Mouse (Mus musculus) CH12.LX (cell line): Measurements from ENCODE around the gene Fxyd5.

Experiments used
- ETS1 ChIP-seq: conservative IDR thresholded peaks from 2 replicates; pipeline ENCODE4 v1.6.1; 2012; ENCODE audit warnings: low read depth, mild to moderate bottlenecking, inconsistent platforms, low read length, improper control_type of control experiment, moderate library complexity
- POLR2A ChIP-seq: IDR thresholded peaks from 2 replicates; pipeline ENCODE4 v1.6.1; 2011; ENCODE audit warnings: low read depth, mild to moderate bottlenecking, improper control_type of control experiment, low read length
- UBTF ChIP-seq: IDR thresholded peaks from 2 replicates; pipeline ENCODE4 v1.6.1; 2012; ENCODE audit warnings: low read depth, mild to moderate bottlenecking, inconsistent platforms, low read length, improper control_type of control experiment, moderate library complexity

- TF ChIP-seq UBTF: no peak
- TF ChIP-seq ETS1: no peak
- TF ChIP-seq POLR2A: no peak
Measured at GRCm38 (mm10) chr7:31077470-31077869, 35.2 kb upstream of the Fxyd5 start.
